Mouse (Mus musculus): ENCODE data around the gene Rpl10. TPM values are rescaled to one million over a fixed set of nuclear protein-coding genes. Genes with fewer than 3 reads are reported as not detected.

The Rpl10 gene
- total and polyA plus RNA-seq, 3 experiments, result 200 to 593 (median 274) TPM

DNA sequence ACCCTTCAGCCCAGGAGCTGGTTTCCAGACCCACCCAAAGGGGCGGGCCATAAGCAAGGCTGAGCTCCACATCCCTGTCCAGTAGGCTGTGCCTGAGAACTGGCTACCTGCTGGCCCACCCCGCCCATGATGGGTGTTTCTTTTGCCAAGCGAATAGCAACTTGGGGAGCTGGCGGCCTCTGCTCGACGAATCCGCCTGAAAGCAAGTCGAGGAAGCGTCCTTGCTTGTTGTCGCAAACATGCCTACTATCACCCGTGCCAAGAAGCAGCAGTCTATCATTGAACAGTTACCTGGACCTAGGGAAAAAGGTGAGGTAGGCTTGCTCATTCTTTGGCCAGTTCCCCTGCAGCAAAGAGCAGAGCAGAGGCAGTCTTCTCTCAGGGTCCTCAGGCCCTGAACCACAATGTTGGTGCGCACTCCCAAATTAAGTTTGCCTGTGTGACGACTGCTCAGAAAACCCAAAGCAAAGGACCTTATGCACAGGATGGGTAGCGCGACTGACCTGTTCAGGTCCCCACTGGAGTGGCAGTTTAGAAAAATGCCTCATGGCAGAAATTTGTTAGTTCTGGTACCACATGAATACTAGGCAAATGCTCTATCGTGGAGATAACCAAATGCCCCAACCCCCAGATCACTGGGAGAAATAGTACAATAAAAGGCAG is 11.3 kb downstream of the Rpl10 start, which contains the start of the genes Taz and Dnase1l1:
Gene Taz (plus strand): TSS at position 181 of the 663 bp plus-strand sequence.
Gene Dnase1l1 (minus strand): TSS at position 606 of the 663 bp plus-strand sequence.
- Histone ChIP-seq H3K27ac (peak within 1 kb of the TSS; percentile 91), H3K36me3 (ENCODE audit: control insufficient read depth, insufficient read depth, low read length) (no peaks in the 10 kb centered on the region; the same call in 1 of the 2 replicates), H3K79me2 (replicated peaks; ENCODE audit: control insufficient read depth, insufficient read depth, low read length) (no peaks in the 10 kb centered on the region; the same call in 1 of the 2 replicates), H3K4me1 (ENCODE audit: control insufficient read depth, insufficient read depth, low read length) (peaks cover 6% of the 10 kb centered on the region), H3K9ac (ENCODE audit: low read depth, low read length) (peak within 1 kb of the TSS; percentile 79), H3K4me3 (peak within 1 kb of the TSS; percentile 56), H3K27me3 (ENCODE audit: control insufficient read depth, insufficient read depth, low read length) (no peaks in the 10 kb centered on the region)
- DNase-seq, result peak; percentile 81 to 90
- WGBS, result 15% methylated on average over 16 of the region's 16 CpGs
- intact Hi-C loops (cut with DNase I), result loop anchor here (5.0 kb wide), 2 partner anchors 35 to 110 kb away; partner anchors contain the start of genes Fam3a, Flna and Ikbkg
- TF ChIP-seq EP300 (IDR thresholded peaks at IDR 0.05; ENCODE audit: insufficient read depth, low read depth, low read length), result no peak
- 0 out of 2 replicates have a peak, but pooled peaks have one; percentile 22 for TF ChIP-seq CTCF (IDR thresholded peaks at IDR 0.05)
- 0 out of 2 replicates have a peak, but pooled peaks have one; percentile 52 for TF ChIP-seq POLR2A (IDR thresholded peaks at IDR 0.05; ENCODE audit: insufficient read depth, low read depth, low read length)

DNA sequence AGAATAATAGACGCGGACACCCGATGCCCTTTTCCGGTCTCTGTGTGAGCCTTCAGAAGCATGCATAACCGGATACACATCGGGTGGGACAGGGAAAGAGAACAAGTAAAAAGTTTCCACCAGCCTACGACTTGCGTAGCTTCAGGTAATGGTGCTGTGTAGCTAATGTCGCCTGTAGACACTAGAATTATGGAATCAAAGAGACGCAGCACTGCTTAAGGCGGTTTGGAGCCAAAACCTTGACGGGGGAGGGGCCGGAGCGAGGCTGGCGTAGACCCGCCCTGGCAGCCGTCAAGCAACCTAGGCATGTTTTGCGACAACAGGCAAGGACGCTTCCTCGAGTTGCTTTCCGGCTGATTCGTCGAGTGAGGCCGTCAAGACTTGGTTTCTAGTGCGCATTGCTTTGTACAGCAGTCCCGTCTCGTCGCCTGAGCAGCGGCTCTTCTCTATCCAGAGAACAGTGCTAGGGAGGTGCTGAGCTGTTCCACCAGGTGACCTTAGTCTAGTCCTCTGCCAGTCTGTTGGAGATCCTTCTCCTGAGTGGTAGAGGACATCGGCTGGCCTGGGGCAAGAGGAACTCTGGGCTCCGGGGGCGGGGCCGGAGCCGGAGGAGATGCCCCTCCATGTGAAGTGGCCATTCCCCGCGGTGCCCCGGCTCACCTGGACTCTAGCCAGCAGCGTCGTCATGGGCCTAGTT is 11.9 kb downstream of the Rpl10 start:
- intact Hi-C loops (cut with DNase I), result loop anchor here (5.0 kb wide), 2 partner anchors 35 to 110 kb away; partner anchors contain the start of genes Fam3a, Flna and Ikbkg
- Histone ChIP-seq H3K9ac (ENCODE audit: low read depth, low read length) (peak overlapping the region; percentile 79), H3K27me3 (ENCODE audit: control insufficient read depth, insufficient read depth, low read length) (no peaks in the 10 kb centered on the region), H3K4me3 (peak overlapping the region; percentile 56), H3K27ac (peak overlapping the region; percentile 91), H3K79me2 (replicated peaks; ENCODE audit: control insufficient read depth, insufficient read depth, low read length) (no peaks in the 10 kb centered on the region; the same call in 1 of the 2 replicates), H3K4me1 (ENCODE audit: control insufficient read depth, insufficient read depth, low read length) (peaks cover 6% of the 10 kb centered on the region), H3K36me3 (ENCODE audit: control insufficient read depth, insufficient read depth, low read length) (no peaks in the 10 kb centered on the region; the same call in 1 of the 2 replicates)
- WGBS, result 19% methylated on average over 39 of the region's 39 CpGs
- TF ChIP-seq POLR2A (IDR thresholded peaks at IDR 0.05; ENCODE audit: insufficient read depth, low read depth, low read length), result peak; percentile 93
- TF ChIP-seq CTCF (IDR thresholded peaks at IDR 0.05), result no peak
- peak; percentile 86 to 90 for DNase-seq

GRCm38 (mm10) chrX:74283092-74283437 is 12.5 kb downstream of the Rpl10 start:
- TF ChIP-seq POLR2A (IDR thresholded peaks at IDR 0.05; ENCODE audit: insufficient read depth, low read depth, low read length) (no peak), CTCF (IDR thresholded peaks at IDR 0.05) (no peak), EP300 (IDR thresholded peaks at IDR 0.05; ENCODE audit: insufficient read depth, low read depth, low read length) (no peak)
- peak overlapping the region; percentile 79 for H3K9ac ChIP-seq (ENCODE audit: low read depth, low read length)
- intact Hi-C loops (cut with DNase I), result loop anchor here (5.0 kb wide), 2 partner anchors 36 to 109 kb away; partner anchors contain the start of genes Fam3a, Flna and Ikbkg
- H3K27ac ChIP-seq, result peak overlapping the region; percentile 91
- H3K4me1 ChIP-seq (ENCODE audit: control insufficient read depth, insufficient read depth, low read length), result peaks cover 6% of the 10 kb centered on the region
- 36% methylated on average over 5 of the region's 5 CpGs for WGBS
- no peak for DNase-seq
- no peaks in the 10 kb centered on the region; the same call in 1 of the 2 replicates for H3K36me3 ChIP-seq (ENCODE audit: control insufficient read depth, insufficient read depth, low read length)
- no peaks in the 10 kb centered on the region for H3K27me3 ChIP-seq (ENCODE audit: control insufficient read depth, insufficient read depth, low read length)
- H3K79me2 ChIP-seq (replicated peaks; ENCODE audit: control insufficient read depth, insufficient read depth, low read length), result no peaks in the 10 kb centered on the region; the same call in 1 of the 2 replicates
- peak overlapping the region; percentile 56 for H3K4me3 ChIP-seq

DNA sequence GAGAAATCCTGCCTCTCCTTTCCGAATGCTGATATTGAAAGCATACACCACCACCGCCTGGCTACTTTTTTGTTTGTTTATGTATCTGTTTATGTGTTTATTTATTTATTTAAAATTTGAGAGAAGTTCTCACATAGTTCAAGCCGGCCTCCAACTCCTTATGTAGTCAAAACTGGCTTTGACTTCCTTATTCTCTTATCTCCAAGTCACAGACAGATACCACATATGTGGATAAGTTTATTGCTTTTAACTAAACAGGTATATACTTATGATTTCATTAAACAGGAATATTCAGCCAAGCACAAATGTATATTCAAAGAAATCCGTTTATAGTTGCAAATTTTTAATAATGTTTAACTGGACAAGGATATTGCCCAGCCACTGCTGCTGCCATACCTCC is 22.8 kb downstream of the Rpl10 start:
- no peaks in the 10 kb centered on the region; the same call in 1 of the 2 replicates for H3K4me1 ChIP-seq (ENCODE audit: control insufficient read depth, insufficient read depth, low read length)
- DNase-seq, result no peak
- H3K9ac ChIP-seq (ENCODE audit: low read depth, low read length), result no peak overlapping the region
- WGBS, result 67% methylated on average over 4 of the region's 4 CpGs
- no peaks in the 10 kb centered on the region for H3K36me3 ChIP-seq (ENCODE audit: control insufficient read depth, insufficient read depth, low read length)
- H3K4me3 ChIP-seq, result no peak overlapping the region
- no peaks in the 10 kb centered on the region for H3K27me3 ChIP-seq (ENCODE audit: control insufficient read depth, insufficient read depth, low read length)
- intact Hi-C loops (cut with DNase I), result no loop called here
- no peak for TF ChIP-seq CTCF (IDR thresholded peaks at IDR 0.05)
- no peak for TF ChIP-seq POLR2A (IDR thresholded peaks at IDR 0.05; ENCODE audit: insufficient read depth, low read depth, low read length)
- no peak for TF ChIP-seq EP300 (IDR thresholded peaks at IDR 0.05; ENCODE audit: insufficient read depth, low read depth, low read length)
- H3K27ac ChIP-seq, result no peak overlapping the region
- H3K79me2 ChIP-seq (replicated peaks; ENCODE audit: control insufficient read depth, insufficient read depth, low read length), result no peaks in the 10 kb centered on the region

GRCm38 (mm10) chrX:74296538-74297448 is 26.2 kb downstream of the Rpl10 start, which contains the start of gene Atp6ap1:
TSS of gene Atp6ap1 (plus strand) at chrX:74297097.
- peak within 1 kb of the TSS; percentile 63 for H3K27ac ChIP-seq
- no peak for TF ChIP-seq CTCF (IDR thresholded peaks at IDR 0.05)
- TF ChIP-seq POLR2A (IDR thresholded peaks at IDR 0.05; ENCODE audit: insufficient read depth, low read depth, low read length), result peak; percentile 91
- TF ChIP-seq EP300 (IDR thresholded peaks at IDR 0.05; ENCODE audit: insufficient read depth, low read depth, low read length), result 0 out of 2 replicates have a peak, but pooled peaks have one; percentile 46
- H3K4me3 ChIP-seq, result peak within 1 kb of the TSS; percentile 68
- DNase-seq, result peak; percentile 95 to 96
- WGBS, result 17% methylated on average over 37 of the region's 37 CpGs
- intact Hi-C loops (cut with DNase I), result loop anchor here (2.0 kb wide), 2 partner anchors 26 to 48 kb away; partner anchors contain the start of genes Flna and Rpl10
- H3K27me3 ChIP-seq (ENCODE audit: control insufficient read depth, insufficient read depth, low read length), result no peaks in the 10 kb centered on the region
- no peaks in the 10 kb centered on the region for H3K36me3 ChIP-seq (ENCODE audit: control insufficient read depth, insufficient read depth, low read length)
- no peaks in the 10 kb centered on the region for H3K79me2 ChIP-seq (replicated peaks; ENCODE audit: control insufficient read depth, insufficient read depth, low read length)
- no peaks in the 10 kb centered on the region; the same call in 1 of the 2 replicates for H3K4me1 ChIP-seq (ENCODE audit: control insufficient read depth, insufficient read depth, low read length)
- H3K9ac ChIP-seq (ENCODE audit: low read depth, low read length), result peak within 1 kb of the TSS; percentile 99

Data from heart, adult 2 months (tissue).